Mouse (Mus musculus): Measurements from ENCODE around the gene Fam131a.

DNA sequence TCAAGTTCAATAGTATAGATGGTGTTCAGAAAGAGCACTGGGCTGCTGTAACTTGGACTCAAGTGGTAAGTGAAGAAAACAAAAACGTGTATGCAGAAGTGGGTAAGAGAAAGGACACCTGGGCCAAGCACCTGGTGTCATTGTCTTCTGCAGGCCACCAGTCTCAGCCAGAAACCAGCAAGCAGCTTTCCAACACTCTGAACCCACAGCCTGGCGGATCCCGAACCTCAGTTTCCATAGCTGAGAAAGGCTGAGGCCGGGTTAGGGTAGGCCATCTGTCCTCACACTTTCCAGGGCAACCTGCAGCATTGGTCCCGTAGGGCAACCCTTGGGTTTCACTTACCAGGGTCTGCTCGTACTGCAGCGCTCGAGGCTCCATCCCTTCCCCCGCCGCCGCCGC, 22.5 kb downstream of the Fam131a start:
- TF ChIP-seq EP300 (IDR thresholded peaks at IDR 0.05; ENCODE audit: insufficient read depth, low read depth, low read length) (no peak), CTCF (IDR thresholded peaks at IDR 0.05) (no peak), POLR2A (IDR thresholded peaks at IDR 0.05; ENCODE audit: insufficient read depth, low read depth, low read length) (no peak)
